In genomic region chr4:100401078-100401477, GRCm38 (mm10) we compare ENCODE assay signal across 19 mouse cellular contexts.
DNase-seq lines count a peak whose midpoint lies in the region; ATAC-seq and TF ChIP-seq lines count a peak whose summit lies in the region.
"Had no signal": no experiment of that assay in that cellular context is flagged by ENCODE, and none has a peak within 500 bp of the region (broad histone marks: within the 10 kb centered on the region; RNA-seq: fewer than 3 reads in every experiment).

No protein-coding gene starts in this region.

- H3K9me3 ChIP-seq in heart, postnatal 0 days (replicated peaks; ENCODE audit: control insufficient read depth, low read length), result no peaks in the 10 kb centered on the region
- H3K9me3 ChIP-seq in heart, embryonic 10.5 days, result no peaks in the 10 kb centered on the region
- no peaks in the 10 kb centered on the region for H3K9me3 ChIP-seq in lung, embryonic 16.5 days (ENCODE audit: control insufficient read depth, low read length)
- H3K9me3 ChIP-seq: embryonic facial prominence, embryonic 15.5 days; forebrain, embryonic 10.5 days; limb, embryonic 13.5 days had no signal

- no peak for TF ChIP-seq EP300 in heart, postnatal 0 days (IDR thresholded peaks at IDR 0.05; ENCODE audit: low read depth)

- 29% methylated on average over 3 of the region's 3 CpGs for WGBS in heart, postnatal 0 days
- 56% methylated on average over 3 of the region's 3 CpGs for WGBS in heart, embryonic 10.5 days
- 21% methylated on average over 3 of the region's 3 CpGs for WGBS in lung, embryonic 16.5 days

- no peak for TF ChIP-seq CTCF in heart, postnatal 0 days (IDR thresholded peaks at IDR 0.05; ENCODE audit: low read depth)

- intact Hi-C loops in gastrocnemius, postnatal 14 days (cut with DNase I; ENCODE audit: low total_unique reads), result loop anchor here (10.0 kb wide), 1 partner anchor 186 kb away; no protein-coding TSS in a partner anchor

- H3K9ac ChIP-seq in heart, postnatal 0 days (replicated peaks; ENCODE audit: low read depth, low read length), result no peak overlapping the region
- no peak overlapping the region for H3K9ac ChIP-seq in lung, embryonic 16.5 days (ENCODE audit: low read length)
- H3K9ac ChIP-seq: embryonic facial prominence, embryonic 15.5 days; hindbrain, embryonic 14.5 days; limb, embryonic 13.5 days had no signal

- no peaks in the 10 kb centered on the region for H3K27me3 ChIP-seq in heart, postnatal 0 days (ENCODE audit: control insufficient read depth, insufficient read depth, low read length)
- H3K27me3 ChIP-seq in heart, embryonic 10.5 days (ENCODE audit: insufficient read depth, poor library complexity, severe bottlenecking), result peaks cover 24% of the 10 kb centered on the region
- no peaks in the 10 kb centered on the region for H3K27me3 ChIP-seq in lung, embryonic 16.5 days (ENCODE audit: control insufficient read depth, insufficient read depth, low read depth, low read length)
- H3K27me3 ChIP-seq: embryonic facial prominence, embryonic 15.5 days had no signal

- no peak for ATAC-seq in heart, postnatal 0 days (ENCODE audit: insufficient read depth, low read depth)
- no peak for ATAC-seq in lung, embryonic 16.5 days (ENCODE audit: low read depth)
- ATAC-seq: CD4-positive, CD25-positive, alpha-beta regulatory T cell, adult 4 months; forebrain, embryonic 16.5 days; inflammation-experienced regulatory T-cells, adult 6 months had no signal

- H3K27ac ChIP-seq in heart, postnatal 0 days (ENCODE audit: low read depth), result peak overlapping the region; percentile 58
- H3K27ac ChIP-seq in heart, embryonic 10.5 days, result no peak overlapping the region
- H3K27ac ChIP-seq in lung, embryonic 16.5 days (ENCODE audit: low read length), result peak overlapping the region; percentile 53; the same call in 1 of the 2 replicates
- H3K27ac ChIP-seq: embryonic facial prominence, embryonic 15.5 days; forebrain, embryonic 10.5 days; hindbrain, embryonic 14.5 days; limb, embryonic 13.5 days had no signal

- peaks cover 12% of the 10 kb centered on the region for H3K4me1 ChIP-seq in heart, postnatal 0 days (ENCODE audit: control insufficient read depth, insufficient read depth)
- peaks cover 8% of the 10 kb centered on the region; the same call in 1 of the 2 replicates for H3K4me1 ChIP-seq in heart, embryonic 10.5 days
- H3K4me1 ChIP-seq in lung, embryonic 16.5 days (replicated peaks; ENCODE audit: control insufficient read depth, insufficient read depth, low read length), result peaks cover 24% of the 10 kb centered on the region

- no peaks in the 10 kb centered on the region for H3K36me3 ChIP-seq in heart, postnatal 0 days (replicated peaks; ENCODE audit: control insufficient read depth, insufficient read depth, low read length)
- no peaks in the 10 kb centered on the region for H3K36me3 ChIP-seq in heart, embryonic 10.5 days
- H3K36me3 ChIP-seq in lung, embryonic 16.5 days (ENCODE audit: control insufficient read depth, insufficient read depth, low read length), result no peaks in the 10 kb centered on the region
- H3K36me3 ChIP-seq: embryonic facial prominence, embryonic 15.5 days; forebrain, embryonic 10.5 days; limb, embryonic 13.5 days had no signal

- DNase-seq in gastrocnemius, postnatal 25 days, result peak; percentile 28
- DNase-seq in gastrocnemius, postnatal 14 days, result no peak
- DNase-seq in heart, postnatal 0 days (ENCODE audit: low spot score), result no peak
- DNase-seq in heart, embryonic 10.5 days (ENCODE audit: low spot score), result no peak
- DNase-seq in lung, postnatal 25 days (ENCODE audit: low spot score), result no peak
- peak; percentile 64 for DNase-seq in fibroblast of lung, adult 2 months (ENCODE audit: low read depth)
- DNase-seq: adrenal gland, postnatal 14 days; cerebellum, adult 8-10 months; kidney, adult 18-20 months; kidney, postnatal 4 days had no signal

- no peak overlapping the region for H3K4me3 ChIP-seq in heart, postnatal 0 days (ENCODE audit: low read depth, low read length)
- H3K4me3 ChIP-seq in heart, embryonic 10.5 days, result no peak overlapping the region
- H3K4me3 ChIP-seq in lung, embryonic 16.5 days (ENCODE audit: low read length), result no peak overlapping the region
- H3K4me3 ChIP-seq: embryonic facial prominence, embryonic 15.5 days; forebrain, embryonic 10.5 days; limb, embryonic 13.5 days had no signal

- H3K4me2 ChIP-seq in heart, postnatal 0 days (ENCODE audit: low read depth, low read length), result no peak overlapping the region
- H3K4me2 ChIP-seq in lung, embryonic 16.5 days (ENCODE audit: low read depth, low read length), result no peak overlapping the region
- H3K4me2 ChIP-seq: embryonic facial prominence, embryonic 15.5 days; hindbrain, embryonic 14.5 days; limb, embryonic 13.5 days; midbrain, embryonic 11.5 days had no signal

Comparison
In these comparisons a context has a peak if more than half of its experiments do, and no peak if none do; other contexts are left out.
1. DNase-seq: peak in gastrocnemius, postnatal 25 days (single experiment) and fibroblast of lung, adult 2 months (single experiment); none in gastrocnemius, postnatal 14 days (single experiment), heart, postnatal 0 days (single experiment), heart, embryonic 10.5 days (single experiment) and lung, postnatal 25 days (single experiment).